Comparison of ENCODE assay signal across 11 mouse cellular contexts in genomic region chr6:50379136-50379535, GRCm38 (mm10).
DNase-seq lines count a peak whose midpoint lies in the region; ATAC-seq lines count a peak whose summit lies in the region.
"Had no signal": no experiment of that assay in that cellular context is flagged by ENCODE, and none has a peak within 500 bp of the region (broad histone marks: within the 10 kb centered on the region; RNA-seq: fewer than 3 reads in every experiment).

No protein-coding gene starts in this region.

- peak overlapping the region; percentile 57 for H3K27ac ChIP-seq in embryonic facial prominence, embryonic 10.5 days (replicated peaks)
- no peak overlapping the region for H3K27ac ChIP-seq in forebrain, embryonic 12.5 days
- H3K27ac ChIP-seq: kidney, postnatal 0 days had no signal

- no peaks in the 10 kb centered on the region for H3K27me3 ChIP-seq in embryonic facial prominence, embryonic 10.5 days (replicated peaks; ENCODE audit: low read depth, poor library complexity, severe bottlenecking)
- no peaks in the 10 kb centered on the region for H3K27me3 ChIP-seq in forebrain, embryonic 12.5 days

- no peak overlapping the region for H3K4me2 ChIP-seq in forebrain, embryonic 12.5 days

- no peaks in the 10 kb centered on the region for H3K9me3 ChIP-seq in embryonic facial prominence, embryonic 10.5 days
- no peaks in the 10 kb centered on the region for H3K9me3 ChIP-seq in forebrain, embryonic 12.5 days

- DNase-seq in heart, adult 18-20 months, result peak; percentile 49 to 57
- no peak for DNase-seq in heart, postnatal 25 days (ENCODE audit: low spot score)
- peak; percentile 62 for DNase-seq in 3134 (ENCODE audit: extremely low read depth, insufficient read length, low spot score)
- DNase-seq in embryonic facial prominence, embryonic 10.5 days (ENCODE audit: low spot score), result peak; percentile 21
- DNase-seq in heart, postnatal 4 days, result peak; percentile 45
- DNase-seq in cerebellum, adult 11-12 months, result no peak
- DNase-seq in cerebellum, adult 9-11 months, result no peak
- DNase-seq: lung, postnatal 10 days had no signal

- no peak overlapping the region for H3K9ac ChIP-seq in forebrain, embryonic 12.5 days

- H3K36me3 ChIP-seq in embryonic facial prominence, embryonic 10.5 days (replicated peaks), result no peaks in the 10 kb centered on the region
- no peaks in the 10 kb centered on the region for H3K36me3 ChIP-seq in forebrain, embryonic 12.5 days (replicated peaks)

- WGBS in embryonic facial prominence, embryonic 10.5 days, result 66% methylated on average over 5 of the region's 5 CpGs
- WGBS in forebrain, embryonic 12.5 days, result 82% methylated on average over 5 of the region's 5 CpGs

- ATAC-seq in forebrain, embryonic 12.5 days (ENCODE audit: low FRiP score), result no peak
- ATAC-seq: CD4-positive, CD25-positive, alpha-beta regulatory T cell, adult 4 months had no signal

- no peak overlapping the region for H3K4me3 ChIP-seq in embryonic facial prominence, embryonic 10.5 days
- no peak overlapping the region for H3K4me3 ChIP-seq in forebrain, embryonic 12.5 days (replicated peaks)

- peaks cover 42% of the 10 kb centered on the region for H3K4me1 ChIP-seq in embryonic facial prominence, embryonic 10.5 days
- H3K4me1 ChIP-seq in forebrain, embryonic 12.5 days, result 0 out of 2 replicates have a peak, but pooled peaks cover 4% of the 10 kb centered on the region

- intact Hi-C loops in heart, postnatal 25 days (cut with DNase I), result no loop called here

Comparison
In these comparisons a context has a peak if more than half of its experiments do, and no peak if none do; other contexts are left out.
1. DNase-seq: peak in heart, adult 18-20 months (2 of 2), 3134 (single experiment), embryonic facial prominence, embryonic 10.5 days (single experiment) and heart, postnatal 4 days (single experiment); none in heart, postnatal 25 days (single experiment), cerebellum, adult 11-12 months (single experiment) and cerebellum, adult 9-11 months (single experiment).